Mouse (Mus musculus): ENCODE results near the gene Pex13. TPM values are rescaled to one million over a fixed set of nuclear protein-coding genes. Genes with fewer than 3 reads are reported as not detected.

The Pex13 gene
- polyA plus RNA-seq, 1 experiment from 2014 or later, result 30.4 TPM

- Histone ChIP-seq H3K4me1 (ENCODE audit: control insufficient read depth, insufficient read depth, low read length) (no peaks in the 10 kb centered on the region), H3K9ac (ENCODE audit: low read depth, low read length) (no peak overlapping the region), H3K36me3 (ENCODE audit: control insufficient read depth, insufficient read depth, low read length) (no peaks in the 10 kb centered on the region), H3K4me2 (ENCODE audit: low read depth, low read length) (no peak overlapping the region), H3K4me3 (ENCODE audit: low read length) (no peak overlapping the region), H3K27me3 (replicated peaks; ENCODE audit: control insufficient read depth, insufficient read depth, low read length) (no peaks in the 10 kb centered on the region), H3K9me3 (ENCODE audit: control insufficient read depth, low read length) (no peaks in the 10 kb centered on the region), H3K27ac (ENCODE audit: low read length) (no peak overlapping the region)
- ATAC-seq, result no peak
- WGBS, result 82% methylated on average over 5 of the region's 5 CpGs
Measured at GRCm38 (mm10) chr11:23686671-23687070, 20.9 kb upstream of the Pex13 start.

- peaks cover 5% of the 10 kb centered on the region; the same call in 1 of the 2 replicates for H3K36me3 ChIP-seq (ENCODE audit: control insufficient read depth, insufficient read depth, low read length)
- no peaks in the 10 kb centered on the region for H3K27me3 ChIP-seq (replicated peaks; ENCODE audit: control insufficient read depth, insufficient read depth, low read length)
- H3K4me3 ChIP-seq (ENCODE audit: low read length), result no peak overlapping the region
- no peaks in the 10 kb centered on the region for H3K4me1 ChIP-seq (ENCODE audit: control insufficient read depth, insufficient read depth, low read length)
- H3K27ac ChIP-seq (ENCODE audit: low read length), result no peak overlapping the region
- H3K9me3 ChIP-seq (ENCODE audit: control insufficient read depth, low read length), result no peaks in the 10 kb centered on the region
- WGBS, result 95% methylated on average over 5 of the region's 5 CpGs
- no peak overlapping the region for H3K4me2 ChIP-seq (ENCODE audit: low read depth, low read length)
- H3K9ac ChIP-seq (ENCODE audit: low read depth, low read length), result no peak overlapping the region
- no peak for ATAC-seq
Measured at GRCm38 (mm10) chr11:23682561-23682960, 16.8 kb upstream of the Pex13 start.

- H3K36me3 ChIP-seq (ENCODE audit: control insufficient read depth, insufficient read depth, low read length), result peaks cover 5% of the 10 kb centered on the region; the same call in 1 of the 2 replicates
- H3K9ac ChIP-seq (ENCODE audit: low read depth, low read length), result no peak overlapping the region
- no peak overlapping the region for H3K27ac ChIP-seq (ENCODE audit: low read length)
- H3K4me1 ChIP-seq (ENCODE audit: control insufficient read depth, insufficient read depth, low read length), result no peaks in the 10 kb centered on the region
- 90% methylated on average over 6 of the region's 6 CpGs for WGBS
- H3K9me3 ChIP-seq (ENCODE audit: control insufficient read depth, low read length), result no peaks in the 10 kb centered on the region
- no peak overlapping the region for H3K4me2 ChIP-seq (ENCODE audit: low read depth, low read length)
- H3K27me3 ChIP-seq (replicated peaks; ENCODE audit: control insufficient read depth, insufficient read depth, low read length), result no peaks in the 10 kb centered on the region
- no peak for ATAC-seq
- no peak overlapping the region for H3K4me3 ChIP-seq (ENCODE audit: low read length)
Measured at GRCm38 (mm10) chr11:23680435-23680950, 14.7 kb upstream of the Pex13 start.

GRCm38 (mm10) chr11:23679044-23679642, 13.4 kb upstream of the Pex13 start:
- H3K4me1 ChIP-seq (ENCODE audit: control insufficient read depth, insufficient read depth, low read length), result no peaks in the 10 kb centered on the region
- H3K9ac ChIP-seq (ENCODE audit: low read depth, low read length), result no peak overlapping the region
- no peaks in the 10 kb centered on the region for H3K27me3 ChIP-seq (replicated peaks; ENCODE audit: control insufficient read depth, insufficient read depth, low read length)
- H3K27ac ChIP-seq (ENCODE audit: low read length), result no peak overlapping the region
- H3K4me3 ChIP-seq (ENCODE audit: low read length), result no peak overlapping the region
- ATAC-seq, result 0 out of 2 replicates have a peak, but pooled peaks have one; percentile 33
- H3K9me3 ChIP-seq (ENCODE audit: control insufficient read depth, low read length), result no peaks in the 10 kb centered on the region
- H3K36me3 ChIP-seq (ENCODE audit: control insufficient read depth, insufficient read depth, low read length), result peaks cover 5% of the 10 kb centered on the region; the same call in 1 of the 2 replicates
- 40% methylated on average over 3 of the region's 3 CpGs for WGBS
- H3K4me2 ChIP-seq (ENCODE audit: low read depth, low read length), result no peak overlapping the region

- ATAC-seq, result no peak
- H3K4me3 ChIP-seq (ENCODE audit: low read length), result no peak overlapping the region
- no peak overlapping the region for H3K27ac ChIP-seq (ENCODE audit: low read length)
- H3K9me3 ChIP-seq (ENCODE audit: control insufficient read depth, low read length), result no peaks in the 10 kb centered on the region
- no peaks in the 10 kb centered on the region for H3K4me1 ChIP-seq (ENCODE audit: control insufficient read depth, insufficient read depth, low read length)
- 86% methylated on average over 5 of the region's 5 CpGs for WGBS
- H3K27me3 ChIP-seq (replicated peaks; ENCODE audit: control insufficient read depth, insufficient read depth, low read length), result no peaks in the 10 kb centered on the region
- H3K36me3 ChIP-seq (ENCODE audit: control insufficient read depth, insufficient read depth, low read length), result peaks cover 5% of the 10 kb centered on the region; the same call in 1 of the 2 replicates
- no peak overlapping the region for H3K4me2 ChIP-seq (ENCODE audit: low read depth, low read length)
- no peak overlapping the region for H3K9ac ChIP-seq (ENCODE audit: low read depth, low read length)
Measured at GRCm38 (mm10) chr11:23676100-23676499, 10.3 kb upstream of the Pex13 start.

- H3K27me3 ChIP-seq (replicated peaks; ENCODE audit: control insufficient read depth, insufficient read depth, low read length), result no peaks in the 10 kb centered on the region
- no peak overlapping the region for H3K4me2 ChIP-seq (ENCODE audit: low read depth, low read length)
- H3K27ac ChIP-seq (ENCODE audit: low read length), result no peak overlapping the region
- no peak overlapping the region for H3K9ac ChIP-seq (ENCODE audit: low read depth, low read length)
- no peak for ATAC-seq
- 65% methylated on average over 4 of the region's 4 CpGs for WGBS
- no peaks in the 10 kb centered on the region for H3K36me3 ChIP-seq (ENCODE audit: control insufficient read depth, insufficient read depth, low read length)
- no peaks in the 10 kb centered on the region for H3K4me1 ChIP-seq (ENCODE audit: control insufficient read depth, insufficient read depth, low read length)
- no peak overlapping the region for H3K4me3 ChIP-seq (ENCODE audit: low read length)
- no peaks in the 10 kb centered on the region for H3K9me3 ChIP-seq (ENCODE audit: control insufficient read depth, low read length)
Measured at GRCm38 (mm10) chr11:23672256-23672749, 6.5 kb upstream of the Pex13 start.

GRCm38 (mm10) chr11:23667128-23667527, 1.4 kb upstream of the Pex13 start:
- Histone ChIP-seq H3K36me3 (ENCODE audit: control insufficient read depth, insufficient read depth, low read length) (no peaks in the 10 kb centered on the region), H3K4me1 (ENCODE audit: control insufficient read depth, insufficient read depth, low read length) (peaks cover 5% of the 10 kb centered on the region; the same call in 1 of the 2 replicates), H3K9ac (ENCODE audit: low read depth, low read length) (no peak overlapping the region), H3K27ac (ENCODE audit: low read length) (no peak overlapping the region), H3K4me3 (ENCODE audit: low read length) (peak overlapping the region; percentile 79; the same call in 1 of the 2 replicates), H3K9me3 (ENCODE audit: control insufficient read depth, low read length) (no peaks in the 10 kb centered on the region), H3K27me3 (replicated peaks; ENCODE audit: control insufficient read depth, insufficient read depth, low read length) (no peaks in the 10 kb centered on the region), H3K4me2 (ENCODE audit: low read depth, low read length) (peak overlapping the region; percentile 58)
- ATAC-seq, result no peak
- WGBS, result 18% methylated on average over 3 of the region's 3 CpGs

- Histone ChIP-seq H3K4me1 (ENCODE audit: control insufficient read depth, insufficient read depth, low read length) (peaks cover 5% of the 10 kb centered on the region; the same call in 1 of the 2 replicates), H3K4me3 (ENCODE audit: low read length) (peak overlapping the region; percentile 79), H3K27ac (ENCODE audit: low read length) (peak overlapping the region; percentile 99), H3K27me3 (replicated peaks; ENCODE audit: control insufficient read depth, insufficient read depth, low read length) (no peaks in the 10 kb centered on the region), H3K36me3 (ENCODE audit: control insufficient read depth, insufficient read depth, low read length) (no peaks in the 10 kb centered on the region), H3K9ac (ENCODE audit: low read depth, low read length) (peak overlapping the region; percentile 90), H3K4me2 (ENCODE audit: low read depth, low read length) (peak overlapping the region; percentile 58), H3K9me3 (ENCODE audit: control insufficient read depth, low read length) (no peaks in the 10 kb centered on the region)
- no peak; the same call in 1 of the 2 replicates for ATAC-seq
- 4% methylated on average over 5 of the region's 5 CpGs for WGBS
Measured at GRCm38 (mm10) chr11:23666526-23666925, 767 bp upstream of the Pex13 start.

- under 1% methylated on average over 33 of the region's 40 CpGs for WGBS
- ATAC-seq, result peak; percentile 73
- peaks cover 5% of the 10 kb centered on the region; the same call in 1 of the 2 replicates for H3K4me1 ChIP-seq (ENCODE audit: control insufficient read depth, insufficient read depth, low read length)
- H3K36me3 ChIP-seq (ENCODE audit: control insufficient read depth, insufficient read depth, low read length), result no peaks in the 10 kb centered on the region
- H3K4me2 ChIP-seq (ENCODE audit: low read depth, low read length), result peak within 1 kb of the TSS; percentile 58
- no peaks in the 10 kb centered on the region for H3K9me3 ChIP-seq (ENCODE audit: control insufficient read depth, low read length)
- peak within 1 kb of the TSS; percentile 79 for H3K4me3 ChIP-seq (ENCODE audit: low read length)
- peak within 1 kb of the TSS; percentile 99 for H3K27ac ChIP-seq (ENCODE audit: low read length)
- peak within 1 kb of the TSS; percentile 90 for H3K9ac ChIP-seq (ENCODE audit: low read depth, low read length)
- no peaks in the 10 kb centered on the region for H3K27me3 ChIP-seq (replicated peaks; ENCODE audit: control insufficient read depth, insufficient read depth, low read length)
Measured at GRCm38 (mm10) chr11:23665311-23665786, 410 bp downstream of the Pex13 start, which contains the start of gene Pus10. TSS of gene Pus10 (plus strand) at chr11:23665674.
